Mouse (Mus musculus) adrenal gland, adult 8-10 months (tissue): ENCODE data around the gene Tbc1d9. TPM values are rescaled to one million over a fixed set of nuclear protein-coding genes. Genes with fewer than 3 reads are reported as not detected.
A peak's percentile ranks its signal among the peaks of the same experiment; 100 is the strongest.

ENCODE experiments used
- DNase-seq: peaks from one replicate; pipeline ENCODE4 v3.0.0; 2022
- total RNA-seq, 4 experiments: library from RNA; stranded (reverse); gene quantifications; 2 replicates each; pipeline ENCODE4 v1.2.4; 2022

Tbc1d9 gene
- total RNA-seq: 10 to 100 TPM; 10.1 to 24.2 (median 16.8) TPM

DNA sequence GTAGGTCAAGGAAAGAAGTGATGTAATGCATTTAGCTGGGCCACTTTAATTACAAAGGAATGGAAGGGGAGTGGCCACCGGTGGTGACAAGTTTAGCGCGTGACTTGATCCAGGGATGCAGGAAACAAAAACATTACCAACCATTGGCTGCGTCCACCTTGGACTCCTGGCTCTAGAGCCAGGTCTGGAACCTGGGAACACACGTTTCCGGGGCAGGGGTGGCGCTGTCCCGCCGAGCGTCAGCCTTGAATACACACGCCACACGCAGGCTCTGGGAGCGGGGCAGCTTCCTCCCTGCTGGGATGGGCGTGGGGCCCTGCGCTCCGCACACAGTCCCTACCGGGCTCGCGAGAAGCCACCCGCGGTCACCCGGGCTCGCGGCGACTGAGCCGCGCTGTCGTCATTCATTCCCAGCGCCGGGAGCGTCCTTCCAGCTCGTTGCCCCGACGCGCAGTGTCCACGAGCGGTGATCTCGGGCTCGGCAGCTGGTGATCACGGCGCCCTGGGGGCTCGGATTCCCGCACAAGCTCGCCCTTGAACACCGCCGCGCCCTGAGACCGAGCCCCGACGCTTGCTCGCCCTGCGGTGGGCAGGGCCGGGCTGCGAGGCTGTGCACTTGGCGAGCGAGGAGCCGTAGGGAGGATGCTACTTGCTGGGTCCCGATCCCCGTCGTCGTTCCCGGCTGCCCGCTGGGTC lies at the start of gene Tbc1d9:
Gene Tbc1d9 (plus strand): TSS at position 118 of the 696 bp plus-strand sequence.
- peak; percentile 66 for DNase-seq

- peak; percentile 15 for DNase-seq
Measured at GRCm38 (mm10) chr8:83135086-83135485, 30.1 kb upstream of the Tbc1d9 start.

GRCm38 (mm10) chr8:83140068-83140467 lies 25.1 kb upstream of the Tbc1d9 start:
- no peak for DNase-seq

GRCm38 (mm10) chr8:83140701-83141111 lies 24.4 kb upstream of the Tbc1d9 start:
- DNase-seq: no peak

DNA sequence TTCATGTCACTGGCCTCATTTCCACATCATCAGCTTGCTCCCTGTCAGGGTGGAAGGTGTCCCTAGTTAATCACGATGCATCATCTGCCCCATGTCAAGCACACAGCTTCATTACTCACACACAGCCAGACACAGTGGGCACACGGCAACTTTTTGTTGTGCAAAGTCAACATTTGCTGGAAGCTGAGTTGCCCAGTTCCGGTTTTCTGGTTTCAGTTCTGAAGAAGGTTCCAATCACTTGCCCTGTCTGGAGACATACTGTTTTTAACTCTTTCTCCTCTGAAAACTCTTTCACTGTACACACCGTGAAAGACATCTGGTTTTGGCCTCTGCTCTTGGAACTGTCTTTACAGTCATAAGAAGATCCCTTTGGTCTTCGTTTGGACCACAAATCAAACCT lies 23.8 kb upstream of the Tbc1d9 start:
- DNase-seq: no peak

GRCm38 (mm10) chr8:83144601-83145000 lies 20.6 kb upstream of the Tbc1d9 start:
- DNase-seq: no peak

GRCm38 (mm10) chr8:83145421-83145820 lies 19.7 kb upstream of the Tbc1d9 start:
- no peak for DNase-seq

DNA sequence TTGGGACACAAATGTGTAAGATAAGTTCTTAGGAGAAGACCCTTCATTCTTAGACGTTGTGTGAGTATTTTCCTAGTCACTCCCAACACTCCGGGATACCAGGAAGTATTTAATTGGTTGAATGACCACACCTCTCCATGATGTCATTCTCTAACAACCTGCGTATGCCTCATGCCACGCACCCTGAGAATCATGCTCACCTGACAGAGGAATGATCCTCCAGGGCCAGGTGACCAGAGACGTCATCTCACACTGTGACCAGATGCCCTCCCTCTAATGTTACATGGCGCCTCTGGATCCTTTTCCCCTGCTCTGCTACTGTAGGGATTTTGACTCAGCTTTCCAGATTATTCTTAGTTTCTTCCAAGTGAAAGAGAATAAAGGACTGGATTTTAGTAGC lies 16.0 kb upstream of the Tbc1d9 start:
- DNase-seq: no peak

- DNase-seq: no peak
Measured at GRCm38 (mm10) chr8:83152055-83152454, 13.1 kb upstream of the Tbc1d9 start.

DNA sequence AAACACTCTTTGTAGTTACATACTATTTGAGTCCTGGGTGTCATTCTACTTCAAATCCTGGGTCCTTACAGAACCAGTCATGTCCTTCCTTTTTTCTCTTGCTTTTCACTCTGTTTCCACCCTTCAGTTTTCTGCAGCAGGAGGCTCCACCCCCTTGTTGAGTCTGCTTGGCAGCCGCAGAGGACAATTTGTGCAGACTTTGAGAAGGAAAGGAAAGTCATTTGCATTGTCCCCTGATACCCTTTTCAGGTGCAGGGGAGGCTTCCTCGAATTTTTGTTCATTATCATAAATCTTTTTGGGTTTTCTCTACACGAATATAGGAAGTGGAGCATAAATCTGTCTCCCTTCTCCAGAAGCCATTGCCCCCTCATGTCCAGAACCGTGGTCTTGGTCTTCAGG lies 12.7 kb upstream of the Tbc1d9 start:
- DNase-seq: no peak

GRCm38 (mm10) chr8:83155110-83155509 lies 10.0 kb upstream of the Tbc1d9 start:
- no peak for DNase-seq

DNA sequence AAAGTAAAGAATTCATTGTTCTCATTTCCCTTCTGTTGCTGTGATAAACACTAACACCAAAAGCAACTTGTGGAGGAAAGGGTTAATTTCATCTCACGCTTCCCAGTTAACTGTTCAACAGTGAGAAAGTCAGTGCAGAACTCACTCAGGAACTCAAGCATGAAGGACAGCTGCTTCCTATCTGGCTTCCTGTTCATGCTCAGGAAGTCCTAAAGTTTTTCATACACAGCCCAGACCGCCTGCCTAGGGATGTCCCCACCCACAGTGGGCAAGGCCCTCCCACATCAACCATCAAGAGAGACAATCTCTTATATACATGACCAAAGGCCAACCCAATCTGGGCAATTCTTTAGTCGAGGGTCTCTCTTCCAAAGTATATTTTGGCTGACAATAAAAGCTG lies 6.2 kb upstream of the Tbc1d9 start:
- no peak for DNase-seq

DNA sequence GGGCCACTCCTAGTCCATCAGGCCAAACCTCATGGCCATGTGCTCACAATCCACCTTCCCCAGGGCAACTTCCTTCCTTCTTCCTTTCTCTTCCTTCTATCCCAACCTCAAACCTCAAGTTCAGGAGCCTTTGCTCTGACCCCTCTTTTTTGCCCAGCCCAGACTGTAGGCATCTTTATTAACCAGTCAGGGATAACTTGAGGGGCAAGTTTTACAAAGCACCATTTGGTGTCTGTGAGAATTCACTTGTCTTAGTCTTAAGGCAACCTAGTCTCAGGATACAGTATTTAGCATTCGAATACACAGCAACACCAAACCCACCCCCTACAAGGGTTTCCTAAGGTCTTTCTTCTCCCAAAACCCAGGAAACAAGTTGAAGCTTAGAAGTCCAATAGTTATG lies 5.5 kb upstream of the Tbc1d9 start:
- no peak for DNase-seq

DNA sequence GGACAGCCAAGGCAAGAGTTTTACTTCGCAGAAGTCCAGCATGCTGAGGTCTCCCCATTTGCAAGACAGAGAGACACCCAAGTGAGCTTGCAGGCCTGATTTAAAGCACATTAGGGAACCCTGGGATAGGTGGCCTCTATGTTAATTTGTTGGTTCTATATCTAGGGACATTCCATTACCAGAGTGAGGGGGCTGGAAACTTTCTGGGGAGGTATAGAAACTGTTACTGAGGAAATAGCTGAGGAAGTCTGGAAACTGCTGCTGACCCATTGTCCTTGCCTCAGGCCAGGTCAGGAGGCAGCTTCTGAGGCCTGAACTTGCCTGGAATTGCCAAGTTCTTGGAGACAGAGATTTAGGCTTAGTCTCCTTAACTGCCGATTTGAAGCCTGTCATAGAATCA lies 4.5 kb upstream of the Tbc1d9 start:
- no peak for DNase-seq

- DNase-seq: peak; percentile 18
Measured at GRCm38 (mm10) chr8:83165931-83166867, 1.0 kb downstream of the Tbc1d9 start, which contains the start of gene Gm10645. Gene Gm10645 (minus strand): TSS chr8:83166170.

- no peak for DNase-seq
Measured at GRCm38 (mm10) chr8:83167932-83168331, 2.8 kb downstream of the Tbc1d9 start.

DNA sequence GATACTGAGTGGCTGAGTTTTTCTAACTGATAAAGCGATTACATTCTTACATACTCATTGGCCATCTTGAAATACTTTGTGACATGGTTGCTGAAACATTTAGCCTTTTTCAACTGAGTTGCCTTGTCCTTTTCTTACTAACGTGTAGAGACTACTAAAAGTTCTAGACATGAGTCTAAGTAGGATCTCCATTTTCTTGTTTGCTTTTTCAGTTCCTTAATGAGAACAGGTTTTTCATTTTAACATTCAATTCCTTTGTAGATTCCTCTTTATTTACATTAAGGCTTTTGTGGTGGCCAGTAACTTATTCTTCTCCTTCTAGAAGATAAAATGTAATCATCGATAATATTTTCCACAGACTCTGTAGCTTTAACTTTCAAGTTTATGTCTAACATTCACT lies 4.0 kb downstream of the Tbc1d9 start:
- no peak for DNase-seq

DNA sequence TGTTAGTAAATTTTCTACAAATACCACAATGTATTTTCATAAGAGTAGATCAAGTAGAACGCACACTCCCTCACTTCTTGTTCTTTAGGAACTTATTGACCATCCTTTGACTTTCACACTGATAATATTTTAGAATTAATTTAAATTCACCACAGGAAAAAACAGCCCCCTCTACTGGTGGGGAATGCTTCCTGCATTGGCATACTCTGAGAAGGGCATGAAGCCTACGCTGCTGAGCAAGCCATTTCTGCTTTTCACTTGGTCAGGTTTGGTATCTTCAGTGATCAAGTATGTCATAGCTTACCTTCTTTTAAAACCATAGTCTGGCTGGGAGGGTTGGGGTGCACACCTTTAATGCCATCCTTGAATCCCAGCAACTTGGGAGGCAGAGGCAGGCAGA lies 4.6 kb downstream of the Tbc1d9 start:
- no peak for DNase-seq

DNA sequence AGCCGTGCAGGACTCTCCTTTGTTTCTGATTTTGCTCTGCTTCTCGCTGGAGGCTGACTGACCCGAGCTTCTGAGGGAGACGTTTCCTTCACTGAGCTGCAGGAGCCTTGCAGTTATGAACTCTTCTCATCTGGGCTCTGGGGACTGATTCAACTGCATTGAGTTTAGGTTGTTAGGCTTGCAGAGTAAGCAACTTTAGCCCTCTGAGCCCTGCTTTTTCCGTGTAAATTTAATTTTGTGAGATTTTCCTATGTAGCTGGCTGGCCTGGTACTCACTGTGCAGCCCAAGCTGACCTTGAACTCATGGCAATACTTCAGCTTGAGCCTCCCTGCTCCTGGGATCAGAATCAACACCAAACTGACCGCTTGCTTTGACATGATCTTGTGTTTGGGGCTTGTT lies 5.7 kb downstream of the Tbc1d9 start:
- DNase-seq: no peak

GRCm38 (mm10) chr8:83175680-83176079 lies 10.5 kb downstream of the Tbc1d9 start:
- DNase-seq: no peak

- DNase-seq: no peak
Measured at GRCm38 (mm10) chr8:83176785-83177184, 11.6 kb downstream of the Tbc1d9 start.

DNA sequence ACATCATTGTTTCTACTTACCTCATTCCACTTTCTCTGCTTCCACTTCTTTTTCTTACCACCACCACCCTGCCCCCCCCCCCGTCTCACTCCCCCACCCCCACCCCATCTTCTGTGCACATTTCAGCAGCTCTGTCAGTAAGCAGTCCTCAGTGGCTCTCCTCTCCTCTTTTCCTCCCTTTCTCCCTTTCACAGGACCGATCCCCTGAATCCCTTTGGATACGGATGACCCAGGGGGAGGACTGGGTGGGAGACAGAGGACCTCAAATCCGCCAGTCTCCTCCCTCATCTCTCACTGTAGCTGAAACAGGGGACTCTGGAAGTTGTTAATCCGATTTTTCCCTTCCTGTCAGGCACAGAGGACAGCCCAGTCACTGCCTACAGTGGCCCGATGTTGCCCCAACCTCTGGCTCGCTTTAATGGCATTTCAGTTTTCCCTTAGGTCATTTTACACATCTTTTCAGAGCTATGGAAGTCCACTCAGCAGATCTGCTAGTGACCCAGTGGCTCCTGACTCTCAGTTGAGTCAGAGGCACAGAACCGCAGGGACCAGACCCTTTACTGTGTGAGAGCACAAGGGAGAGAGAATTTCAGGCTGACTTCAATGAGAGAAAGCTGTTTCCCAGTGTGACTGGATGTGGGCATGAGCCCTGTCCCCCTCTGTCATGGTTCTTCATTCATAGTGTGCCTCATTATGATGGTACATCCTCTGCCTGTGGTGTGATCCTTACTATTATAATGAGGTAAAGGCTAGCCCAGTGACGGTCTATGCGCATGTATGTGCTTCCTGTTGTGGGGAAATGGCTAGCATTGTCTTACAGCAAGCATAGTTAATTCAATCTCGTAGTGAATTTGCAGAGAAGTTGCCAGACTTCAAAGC lies 12.4 kb downstream of the Tbc1d9 start:
- DNase-seq: no peak
